Mouse (Mus musculus): ENCODE measurements around the gene G2e3.
A peak's percentile ranks its signal among the peaks of the same experiment; 100 is the strongest.

Gene G2e3

DNA sequence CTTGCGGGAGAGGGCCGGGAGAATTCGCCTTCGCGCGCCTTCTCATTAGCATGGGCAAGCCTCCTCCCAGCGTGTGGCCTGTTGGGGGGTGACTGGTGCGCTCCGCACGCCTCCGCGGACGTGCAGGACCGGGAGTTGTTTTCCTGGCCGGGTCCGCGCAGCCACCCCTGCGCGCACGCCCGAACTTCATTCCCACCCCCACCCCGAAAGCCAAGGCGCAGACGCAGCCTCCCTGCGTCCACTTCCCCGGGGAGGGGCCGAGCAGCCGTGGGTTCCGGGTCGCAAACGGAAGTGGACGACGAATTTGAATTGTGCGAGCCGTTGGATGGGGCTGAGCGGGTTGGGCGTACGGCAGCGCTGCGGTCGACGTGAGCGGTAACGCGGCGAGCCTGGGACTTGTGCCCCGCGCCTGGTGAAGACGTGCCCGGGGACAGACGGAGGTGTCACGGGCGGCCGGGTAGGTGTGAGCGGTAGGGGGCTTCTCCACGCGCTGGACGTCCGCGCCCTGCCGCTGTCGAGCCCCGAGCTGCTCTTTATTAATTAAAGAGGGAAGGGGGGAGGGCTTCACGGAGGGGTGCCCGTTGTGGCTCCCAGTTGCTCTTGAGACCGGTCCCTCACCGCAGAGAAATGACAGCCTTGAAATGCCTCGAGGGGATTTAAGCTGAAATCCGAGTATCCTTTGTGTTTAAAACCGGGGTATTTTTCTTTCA is at the start of gene G2e3:
Gene G2e3 (plus strand): TSS at position 74 of the 710 bp plus-strand sequence.
- DNase-seq, result peak; percentile 92 to 95

DNA sequence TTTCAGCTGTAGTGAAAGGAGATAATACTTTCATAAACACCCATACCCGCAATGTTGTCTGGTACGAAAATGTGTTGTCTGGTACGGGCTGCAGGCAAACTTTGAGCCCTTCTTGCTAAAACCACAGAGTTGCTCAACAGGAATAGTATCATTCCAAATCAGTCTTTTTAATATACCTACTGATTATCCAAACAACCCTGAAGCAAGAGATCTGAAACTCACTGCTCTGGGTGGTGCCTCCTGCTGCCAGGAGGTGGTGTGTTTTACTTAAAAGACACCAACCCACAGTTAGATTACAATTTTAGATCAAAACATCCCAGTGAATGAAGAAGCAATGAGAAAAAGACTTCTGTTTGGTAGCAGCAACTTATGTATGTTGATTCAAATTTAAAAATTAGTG is 24.3 kb upstream of the G2e3 start:
- DNase-seq, result no peak

DNA sequence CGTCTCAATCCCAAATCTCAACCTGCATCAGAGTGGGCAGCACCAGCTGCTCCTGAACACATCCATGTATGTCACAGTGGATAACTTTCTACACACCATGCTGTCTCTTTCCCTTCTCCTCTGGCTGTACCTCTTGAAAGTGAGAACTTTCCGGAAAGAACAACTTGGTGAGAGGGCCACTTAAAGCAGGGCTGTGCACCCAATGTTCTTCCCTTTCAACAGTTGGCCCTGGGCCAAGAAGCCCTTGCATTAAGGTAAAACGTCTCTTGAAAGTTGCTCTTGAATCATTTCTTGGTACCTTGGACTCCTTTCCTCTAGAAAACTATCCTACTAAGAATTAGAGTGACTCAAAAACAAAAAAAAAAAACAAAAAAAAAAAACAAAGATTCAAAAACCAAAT is 21.0 kb upstream of the G2e3 start:
- DNase-seq, result no peak

DNA sequence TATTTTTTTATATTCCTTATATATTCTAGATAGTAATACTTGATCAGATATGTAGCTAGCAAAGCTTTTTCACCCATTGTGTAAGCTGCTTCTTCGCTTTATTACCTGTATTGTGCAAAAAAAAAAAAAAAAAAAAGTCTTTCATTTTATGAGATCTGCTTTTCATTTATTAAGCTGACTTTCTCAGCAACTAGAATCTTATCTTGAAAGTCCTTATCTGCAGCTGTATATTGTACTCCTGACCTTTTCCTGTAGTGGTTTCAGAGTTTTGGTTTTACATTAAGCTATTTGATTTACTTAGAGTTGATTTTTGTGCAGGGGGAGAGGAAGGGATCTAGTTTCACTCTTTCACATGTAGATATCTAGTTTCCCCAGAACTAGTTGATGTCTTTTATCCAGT is 10.8 kb upstream of the G2e3 start:
- DNase-seq, result no peak

DNA sequence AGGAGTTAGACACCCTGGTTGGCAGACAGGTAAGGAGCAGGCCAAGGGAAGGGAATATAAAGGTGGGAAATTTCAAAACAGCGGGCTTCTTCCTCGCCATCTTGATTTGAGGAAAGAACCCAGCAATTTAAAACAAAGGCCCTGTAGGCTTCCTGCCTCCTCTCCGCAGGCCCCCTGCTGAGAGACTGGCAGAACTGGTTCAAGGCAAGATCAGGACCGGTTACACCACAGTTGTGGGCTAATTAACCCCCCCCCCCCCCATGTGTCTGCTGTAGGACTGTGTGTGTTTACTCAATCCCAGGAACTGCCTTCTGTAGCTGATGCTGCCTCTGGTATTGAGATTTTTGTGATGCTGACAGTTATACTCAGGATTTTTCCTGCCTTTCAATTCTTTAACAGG is 1.7 kb upstream of the G2e3 start:
- DNase-seq, result peak; percentile 25 to 34

DNA sequence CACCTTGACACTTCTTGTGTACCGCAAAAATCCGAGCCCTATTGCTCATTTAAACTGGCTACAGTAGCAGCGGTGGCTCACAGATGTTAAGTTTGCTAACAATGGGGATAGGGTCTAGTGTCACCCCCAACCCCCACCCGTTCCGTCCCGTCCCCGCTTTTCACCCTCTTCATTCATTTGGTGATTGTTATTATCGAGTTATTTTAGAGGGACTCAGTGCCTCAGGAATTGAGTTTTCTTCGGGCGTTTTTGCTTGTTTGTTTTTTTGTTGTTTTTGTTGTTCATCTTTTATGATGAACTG is 787 bp downstream of the G2e3 start:
- DNase-seq, result peak in 1 of 2 experiments; percentile 28

DNA sequence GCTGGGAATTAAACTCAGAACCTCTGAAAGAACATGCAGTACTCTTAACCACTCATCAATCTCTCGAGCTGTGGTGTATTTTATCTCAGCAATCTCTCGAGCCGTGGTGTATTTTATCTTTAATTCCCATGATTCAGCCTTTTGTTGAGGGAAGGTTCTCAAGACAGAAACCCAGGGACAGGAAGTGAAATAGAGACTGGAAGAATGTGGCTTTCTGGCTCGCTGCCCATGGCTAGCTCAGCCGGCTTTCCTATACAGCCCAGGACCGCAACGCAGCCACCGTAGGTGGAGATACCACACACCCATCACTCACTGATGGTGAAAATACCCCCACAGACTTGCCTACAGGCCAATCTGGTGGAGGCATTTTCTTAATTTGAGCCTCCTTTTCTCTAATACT is 7.4 kb downstream of the G2e3 start:
- DNase-seq, result no peak

DNA sequence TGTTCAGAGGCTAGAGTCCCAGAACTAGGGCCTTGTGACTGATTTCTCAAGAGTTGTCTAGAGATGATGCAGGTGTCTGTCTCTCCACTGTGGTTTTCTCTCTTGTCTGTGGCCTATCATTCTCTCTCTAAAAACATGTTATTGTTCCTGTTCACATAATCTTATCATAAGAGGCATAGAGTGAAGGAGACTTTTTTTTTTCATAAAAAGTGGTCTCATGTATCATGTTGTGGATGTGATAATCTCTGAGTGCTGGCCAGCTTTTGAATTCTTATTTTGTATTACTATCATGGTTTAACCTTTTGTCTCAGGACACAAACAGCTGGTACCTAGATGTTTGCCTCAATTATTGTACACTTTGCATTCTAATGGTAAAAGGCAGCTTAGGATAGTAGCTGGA is 13.4 kb downstream of the G2e3 start:
- DNase-seq, result no peak

DNA sequence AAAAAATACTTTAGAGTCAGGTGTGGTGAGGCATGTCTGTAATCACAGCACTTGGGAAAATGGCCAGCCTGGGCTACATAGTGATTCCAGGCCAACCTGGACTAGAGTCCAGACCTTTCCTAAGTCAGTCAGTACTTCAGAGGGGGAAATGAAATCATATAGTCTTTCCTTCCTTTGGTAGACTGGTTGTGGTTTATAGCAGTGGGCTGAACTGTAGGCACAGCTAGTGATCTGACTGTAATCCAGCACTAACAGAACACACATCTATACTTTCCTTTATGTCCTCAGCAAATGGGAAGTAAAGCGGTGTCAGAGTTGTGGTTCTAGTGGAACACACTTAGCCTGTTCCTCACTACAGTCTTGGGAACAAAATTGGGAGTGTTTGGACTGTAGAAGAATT is 15.0 kb downstream of the G2e3 start:
- DNase-seq, result no peak

DNA sequence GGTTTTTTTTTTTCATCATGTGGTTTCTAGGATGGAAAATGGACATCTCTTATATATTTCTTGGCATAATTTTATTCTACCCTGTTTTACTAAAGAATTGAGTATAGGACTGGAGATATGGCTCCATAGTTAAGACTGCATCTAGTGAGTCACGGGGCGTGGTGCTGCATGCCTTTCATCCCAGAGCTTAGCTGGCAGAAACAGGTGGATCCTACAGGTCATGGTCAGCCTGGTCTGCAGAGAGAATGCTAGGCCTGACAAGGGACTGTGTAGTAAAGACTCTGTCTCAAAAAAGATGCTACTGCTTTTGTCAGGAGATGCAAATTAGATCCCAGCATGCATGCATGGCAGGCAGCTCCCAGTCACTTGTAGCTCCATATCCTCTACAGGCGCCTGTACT is 20.6 kb downstream of the G2e3 start:
- DNase-seq, result no peak

DNA sequence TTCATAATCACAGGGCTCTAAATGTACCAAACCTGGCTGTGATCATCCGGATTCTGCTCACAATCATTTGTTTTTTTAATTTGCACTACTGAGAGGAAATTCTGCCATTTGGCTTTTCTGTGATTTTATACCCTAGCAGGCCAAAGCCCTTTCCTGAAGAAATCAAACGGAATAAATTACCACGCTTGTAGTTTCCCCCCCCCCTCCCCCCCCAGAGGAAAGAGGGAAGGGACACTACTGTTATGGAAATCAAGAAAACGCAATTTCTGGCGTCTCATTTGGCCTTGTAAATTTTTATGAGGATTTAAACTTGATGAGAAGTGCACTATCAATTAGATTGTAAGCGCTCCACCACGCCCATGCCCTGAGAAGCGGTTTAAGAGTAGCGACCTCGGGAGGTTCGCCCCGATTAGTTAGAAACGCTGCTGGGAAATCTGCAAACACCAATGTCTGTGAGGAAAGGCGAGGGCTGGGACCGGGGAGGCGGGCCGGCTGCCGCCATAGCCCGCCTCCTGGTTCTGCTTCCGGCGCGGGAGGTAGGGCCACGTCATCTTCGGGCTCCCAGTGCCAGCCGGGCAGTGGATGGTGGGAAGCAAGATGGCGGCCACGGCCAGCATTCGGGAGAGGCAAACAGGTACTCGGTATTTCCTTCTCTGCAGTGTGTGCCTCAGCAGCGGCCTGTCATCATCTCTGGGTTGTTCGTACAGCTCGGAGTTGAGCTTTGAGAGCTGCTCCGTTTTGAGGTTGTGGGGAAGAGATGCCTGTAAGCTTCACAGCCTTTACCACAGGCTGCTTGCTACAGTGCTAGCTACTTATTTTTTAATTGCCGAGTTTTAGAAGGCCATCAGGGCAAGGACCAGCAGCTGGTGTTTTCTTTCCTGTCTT is 29.4 kb downstream of the G2e3 start, which contains the start of gene Scfd1:
Gene Scfd1 (plus strand): TSS at position 508 of the 885 bp plus-strand sequence.
- DNase-seq, result peak; percentile 96 to 97

DNA sequence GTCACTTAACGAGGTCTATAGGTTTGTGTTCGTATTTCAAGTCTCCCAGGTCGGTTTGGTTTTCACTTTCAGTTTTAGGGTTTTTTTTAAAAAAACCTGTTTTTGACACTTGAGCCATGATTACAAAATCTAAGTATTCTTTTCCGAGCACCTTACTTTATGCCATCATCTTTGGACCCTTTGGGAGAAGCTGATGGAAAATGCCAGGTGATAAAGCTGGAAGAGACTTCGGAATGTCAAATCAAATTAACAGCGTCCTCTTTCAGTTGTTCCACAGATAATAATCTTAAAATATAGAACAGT is 30.0 kb downstream of the G2e3 start:
- DNase-seq, result no peak

DNA sequence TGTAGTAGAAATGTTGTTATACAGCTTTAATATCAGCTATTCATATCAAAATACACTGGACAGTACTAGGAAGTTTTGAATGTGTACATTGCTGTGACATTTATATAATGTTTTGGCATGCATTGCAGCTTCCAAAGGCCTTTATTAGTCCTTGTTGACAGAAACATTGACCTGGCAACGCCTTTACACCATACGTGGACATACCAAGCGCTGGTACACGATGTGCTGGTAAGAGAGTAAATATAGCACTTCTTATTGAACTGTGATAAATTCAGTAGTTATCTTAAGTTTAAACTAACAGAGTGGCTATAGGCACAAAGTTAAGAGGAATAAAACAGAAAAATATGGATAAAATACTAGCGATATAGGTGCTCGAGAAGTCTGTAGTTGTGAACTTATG is 52.0 kb downstream of the G2e3 start:
- DNase-seq, result no peak

DNA sequence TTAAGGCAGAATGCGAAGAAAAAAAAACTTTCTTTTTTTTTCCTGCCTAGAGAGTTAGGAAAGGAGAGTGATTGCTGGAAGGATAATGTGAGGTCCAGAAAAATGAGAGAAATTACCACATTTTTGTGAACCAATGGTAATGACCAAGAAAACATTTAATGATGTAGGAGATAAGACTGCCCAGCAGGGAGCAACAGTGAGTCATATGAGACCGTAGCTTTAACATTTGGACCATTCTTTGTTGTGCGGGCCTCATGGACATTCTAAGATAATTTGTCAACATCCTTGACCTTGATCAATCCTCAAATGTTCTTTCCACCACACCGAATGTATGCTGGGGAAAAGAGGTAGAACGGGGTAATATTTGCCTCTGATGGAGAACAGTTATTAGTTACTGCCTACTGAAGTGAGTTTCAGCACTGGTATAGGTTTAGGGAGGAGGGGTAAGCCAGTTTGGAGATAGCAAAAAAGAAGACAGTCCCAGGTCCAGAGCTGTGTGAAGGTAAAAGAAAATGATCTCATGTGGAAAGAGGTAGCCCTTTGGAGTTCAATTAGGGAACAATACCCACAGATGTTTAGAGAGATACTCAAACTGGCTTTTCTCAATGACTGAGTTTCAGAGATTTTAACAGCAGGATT is 54.3 kb downstream of the G2e3 start:
- DNase-seq, result peak; percentile 34 to 47

DNA sequence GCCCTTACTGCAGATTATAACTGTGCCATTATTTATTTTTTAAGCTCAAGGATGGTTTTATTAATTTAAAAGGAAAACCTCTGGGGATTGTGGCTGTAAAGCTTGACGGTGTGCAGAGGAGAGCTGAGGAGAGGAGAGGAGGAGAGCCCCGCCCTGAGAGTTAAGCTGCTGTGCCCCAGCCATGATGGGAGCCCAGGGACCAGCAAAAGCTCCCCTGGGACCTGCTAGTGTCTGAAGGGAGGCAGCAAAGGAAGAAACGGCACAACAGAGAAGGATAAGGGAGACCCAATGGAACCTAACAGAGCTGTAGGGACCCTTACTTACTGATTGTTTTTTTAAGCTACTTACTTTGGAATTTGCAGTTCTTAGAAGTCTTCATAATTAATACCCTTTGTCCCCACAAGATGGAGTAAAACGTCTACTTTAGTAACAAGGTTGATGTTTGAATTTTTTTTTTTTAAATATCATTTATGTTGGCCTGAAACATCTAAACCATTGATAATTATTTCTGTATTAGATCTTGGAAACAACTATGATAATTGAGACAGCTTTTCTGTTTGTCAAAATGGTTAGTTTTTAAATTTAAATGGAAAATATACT is 56.2 kb downstream of the G2e3 start:
- DNase-seq, result no peak

DNA sequence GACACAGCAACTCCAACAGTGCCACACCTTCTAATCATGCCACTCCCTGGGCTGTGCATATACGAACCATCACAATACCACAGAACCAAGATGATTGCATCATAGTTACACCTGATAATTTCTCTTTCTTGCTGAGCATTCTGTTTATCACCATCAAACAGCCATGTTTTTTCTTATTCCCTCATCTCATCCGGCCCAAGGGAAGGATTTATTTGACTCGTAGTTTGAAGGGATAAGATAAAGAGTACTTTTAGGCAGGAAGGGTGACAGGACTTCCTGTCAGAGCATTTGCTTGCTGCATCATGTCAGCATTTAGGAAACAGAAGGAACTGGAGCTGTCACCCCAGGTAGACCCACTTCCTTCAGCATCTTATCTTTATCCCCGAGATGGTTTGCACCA is 63.5 kb downstream of the G2e3 start:
- no peak for DNase-seq

Data from cerebellum, postnatal 10 days (tissue).